Mouse (Mus musculus) CH12F3 (cell line): ENCODE data around the gene Eipr1.

Source experiments
- in situ Hi-C: fragments of 300-500 bp; cut with MboI; formaldehyde crosslinking; loops from 2 replicates; pipeline ENCODE4 v1.14.3; 2020; ENCODE audit warnings: low sequenced_read_pairs

Gene Eipr1

GRCm38 (mm10) chr12:28817427-28817752 lies 65.8 kb downstream of the Eipr1 start:
- in situ Hi-C loops, result no loop called here

GRCm38 (mm10) chr12:28817891-28818290 lies 66.3 kb downstream of the Eipr1 start:
- in situ Hi-C loops, result no loop called here

GRCm38 (mm10) chr12:28823518-28823917 lies 71.9 kb downstream of the Eipr1 start:
- in situ Hi-C loops, result no loop called here

GRCm38 (mm10) chr12:28829502-28829901 lies 77.9 kb downstream of the Eipr1 start:
- in situ Hi-C loops, result no loop called here

- in situ Hi-C loops, result no loop called here
Measured at GRCm38 (mm10) chr12:28830471-28830870, 78.9 kb downstream of the Eipr1 start.

GRCm38 (mm10) chr12:28831066-28831733 lies 79.6 kb downstream of the Eipr1 start:
- in situ Hi-C loops, result no loop called here

- in situ Hi-C loops, result no loop called here
Measured at GRCm38 (mm10) chr12:28834266-28834665, 82.7 kb downstream of the Eipr1 start.

- in situ Hi-C loops, result no loop called here
Measured at GRCm38 (mm10) chr12:28835683-28836082, 84.1 kb downstream of the Eipr1 start.

GRCm38 (mm10) chr12:28838268-28838667 lies 86.7 kb downstream of the Eipr1 start:
- in situ Hi-C loops, result no loop called here

GRCm38 (mm10) chr12:28838971-28839370 lies 87.4 kb downstream of the Eipr1 start:
- in situ Hi-C loops, result no loop called here

GRCm38 (mm10) chr12:28841179-28841698 lies 89.6 kb downstream of the Eipr1 start:
- in situ Hi-C loops, result no loop called here

GRCm38 (mm10) chr12:28845811-28846210 lies 94.2 kb downstream of the Eipr1 start:
- in situ Hi-C loops, result no loop called here

GRCm38 (mm10) chr12:28847401-28847800 lies 95.8 kb downstream of the Eipr1 start:
- in situ Hi-C loops, result no loop called here

GRCm38 (mm10) chr12:28848726-28849612 lies 97.4 kb downstream of the Eipr1 start:
- in situ Hi-C loops, result no loop called here

GRCm38 (mm10) chr12:28859495-28860263 lies 108.1 kb downstream of the Eipr1 start:
- in situ Hi-C loops, result no loop called here

GRCm38 (mm10) chr12:28860264-28860560 lies 108.6 kb downstream of the Eipr1 start:
- in situ Hi-C loops, result no loop called here

GRCm38 (mm10) chr12:28863260-28863659 lies 111.7 kb downstream of the Eipr1 start:
- in situ Hi-C loops, result no loop called here

- in situ Hi-C loops, result no loop called here
Measured at GRCm38 (mm10) chr12:28866121-28866520, 114.5 kb downstream of the Eipr1 start.

- in situ Hi-C loops, result no loop called here
Measured at GRCm38 (mm10) chr12:28868794-28869193, 117.2 kb downstream of the Eipr1 start.

GRCm38 (mm10) chr12:28872271-28872670 lies 120.7 kb downstream of the Eipr1 start:
- in situ Hi-C loops, result no loop called here

GRCm38 (mm10) chr12:28874781-28875251 lies 123.2 kb downstream of the Eipr1 start:
- in situ Hi-C loops, result no loop called here
